Mouse (Mus musculus) hindbrain, embryonic 11.5 days (tissue): ENCODE measurements around the gene Cyp4b1. TPM values are rescaled to one million over a fixed set of nuclear protein-coding genes. Genes with fewer than 3 reads are reported as not detected.
"Not testable (repeated sequence)": the region's sequence is repeated elsewhere in the genome, so short reads cannot be mapped to it uniquely, and the experiment has no call there.

ENCODE experiments used
- ATAC-seq: fragments of 200-750 bp; cut with Nextera tagmentation; 2 replicates; pipeline ENCODE4 v1.8.0; 2017; ENCODE audit warnings: mild to moderate bottlenecking, moderate TSS enrichment, moderate library complexity; ENCODE audit not compliant: low FRiP score
- DNase-seq: peaks from one replicate; pipeline ENCODE4 v3.0.0-alpha.2; 2015; ENCODE audit warnings: low spot score
- H3K27ac ChIP-seq: fragments of 300-500 bp; sonication (generic); 2 replicates; pipeline ENCODE4 v1.5.1; 2014; ENCODE audit warnings: mild to moderate bottlenecking, low read depth, low read length
- H3K27me3 ChIP-seq: fragments of 300-500 bp; sonication (generic); 2 replicates; pipeline ENCODE4 v1.6.1; 2014; ENCODE audit warnings: mild to moderate bottlenecking, low read length, moderate library complexity, mixed read lengths; ENCODE audit not compliant: control insufficient read depth, insufficient read depth
- H3K36me3 ChIP-seq: fragments of 300-500 bp; sonication (generic); 2 replicates; pipeline ENCODE4 v1.6.1; 2014; ENCODE audit warnings: mild to moderate bottlenecking, low read length, moderate library complexity, mixed read lengths; ENCODE audit not compliant: control insufficient read depth, insufficient read depth
- H3K4me1 ChIP-seq: fragments of 300-500 bp; sonication (generic); replicated peaks from 2 replicates; pipeline ENCODE4 v1.6.1; 2014; ENCODE audit warnings: low read length, mixed read lengths; ENCODE audit not compliant: control insufficient read depth, insufficient read depth
- H3K4me2 ChIP-seq: fragments of 300-500 bp; sonication (generic); replicated peaks from 2 replicates; pipeline ENCODE4 v1.6.1; 2014; ENCODE audit warnings: mild to moderate bottlenecking, low read depth, low read length
- H3K4me3 ChIP-seq: fragments of 300-500 bp; sonication (generic); 2 replicates; pipeline ENCODE4 v1.5.1; 2014; ENCODE audit warnings: low read depth, low read length
- H3K9ac ChIP-seq: fragments of 300-500 bp; sonication (generic); 2 replicates; pipeline ENCODE4 v1.6.1; 2014; ENCODE audit warnings: low read depth, low read length
- H3K9me3 ChIP-seq: fragments of 300-500 bp; sonication (generic); 2 replicates; pipeline ENCODE4 v1.6.1; 2016; ENCODE audit warnings: low read length; ENCODE audit not compliant: control insufficient read depth
- WGBS: fragments of 180-500 bp; shearing (Covaris S2); extraction: QIAGEN DNeasy Blood & Tissue Kit; methylation state at CpG from one replicate; pipeline ENCODE4 v1.1.7; 2014; 5-methylcytosine and 5-hydroxymethylcytosine counted together
- polyA plus RNA-seq: library from polyadenylated mRNA; unstranded; fragments of >200 nt; fragmentation: Nextera tagmentation; extraction: Ambion mirVana; gene quantifications from 2 replicates; pipeline ENCODE4 v1.2.1, GENCODE M21; 2014

Cyp4b1 gene
- polyA plus RNA-seq, 1 experiment from 2014 or later = not detected

- H3K9ac ChIP-seq = no peak overlapping the region
- H3K9me3 ChIP-seq = no peaks in the 10 kb centered on the region
- no peak for DNase-seq
- no peaks in the 10 kb centered on the region for H3K27me3 ChIP-seq
- no peaks in the 10 kb centered on the region for H3K4me1 ChIP-seq
- H3K27ac ChIP-seq = no peak overlapping the region
- no peaks in the 10 kb centered on the region for H3K36me3 ChIP-seq
- no peak overlapping the region for H3K4me2 ChIP-seq
- no peak for ATAC-seq
- WGBS = 64% methylated on average over 2 of the region's 2 CpGs
- no peak overlapping the region for H3K4me3 ChIP-seq
Measured at GRCm38 (mm10) chr4:115648752-115649151, 1.2 kb upstream of the Cyp4b1 start.

- Histone ChIP-seq H3K27ac (no peak overlapping the region), H3K9ac (no peak overlapping the region), H3K36me3 (no peaks in the 10 kb centered on the region), H3K4me3 (no peak overlapping the region), H3K4me2 (no peak overlapping the region), H3K9me3 (no peaks in the 10 kb centered on the region), H3K27me3 (no peaks in the 10 kb centered on the region), H3K4me1 (no peaks in the 10 kb centered on the region)
- no peak for DNase-seq
- ATAC-seq = no peak
Measured at GRCm38 (mm10) chr4:115645371-115645770, 2.2 kb downstream of the Cyp4b1 start.

GRCm38 (mm10) chr4:115642967-115643754, 4.4 kb downstream of the Cyp4b1 start:
- H3K27ac ChIP-seq = no peak overlapping the region
- ATAC-seq (no peak), DNase-seq (no peak)
- H3K36me3 ChIP-seq = no peaks in the 10 kb centered on the region
- no peaks in the 10 kb centered on the region for H3K9me3 ChIP-seq
- no peak overlapping the region for H3K4me2 ChIP-seq
- WGBS = 74% methylated on average over 5 of the region's 5 CpGs
- no peaks in the 10 kb centered on the region for H3K4me1 ChIP-seq
- H3K9ac ChIP-seq = no peak overlapping the region
- H3K4me3 ChIP-seq = no peak overlapping the region
- no peaks in the 10 kb centered on the region for H3K27me3 ChIP-seq

GRCm38 (mm10) chr4:115625560-115625959, 22.0 kb downstream of the Cyp4b1 start:
- H3K36me3 ChIP-seq, H3K4me1 ChIP-seq, H3K27me3 ChIP-seq, DNase-seq, H3K4me2 ChIP-seq, H3K9ac ChIP-seq, H3K9me3 ChIP-seq, ATAC-seq, H3K27ac ChIP-seq, H3K4me3 ChIP-seq: not testable (repeated sequence)
- WGBS = 100% methylated on average over 2 of the region's 3 CpGs

GRCm38 (mm10) chr4:115614005-115614404, 33.5 kb downstream of the Cyp4b1 start:
- Histone ChIP-seq H3K4me3 (no peak overlapping the region), H3K9ac (no peak overlapping the region), H3K27me3 (no peaks in the 10 kb centered on the region), H3K4me1 (no peaks in the 10 kb centered on the region), H3K27ac (no peak overlapping the region), H3K4me2 (no peak overlapping the region), H3K9me3 (no peaks in the 10 kb centered on the region), H3K36me3 (no peaks in the 10 kb centered on the region)
- ATAC-seq (no peak), DNase-seq (no peak)

GRCm38 (mm10) chr4:115600611-115601010, 46.9 kb downstream of the Cyp4b1 start, which contains the start of gene Cyp4a32:
Gene Cyp4a32, plus strand, starts transcription at chr4:115600969.
- H3K9ac ChIP-seq, H3K27me3 ChIP-seq, H3K4me2 ChIP-seq, ATAC-seq, H3K9me3 ChIP-seq, DNase-seq, H3K27ac ChIP-seq, H3K36me3 ChIP-seq, H3K4me1 ChIP-seq, H3K4me3 ChIP-seq: not testable (repeated sequence)
- WGBS = 91% methylated on average over 8 of the region's 8 CpGs

- H3K4me2 ChIP-seq = no peak overlapping the region
- H3K9ac ChIP-seq = no peak overlapping the region
- H3K9me3 ChIP-seq = no peaks in the 10 kb centered on the region
- H3K4me3 ChIP-seq = no peak overlapping the region
- 89% methylated on average over 2 of the region's 2 CpGs for WGBS
- H3K27me3 ChIP-seq = no peaks in the 10 kb centered on the region
- ATAC-seq (no peak), DNase-seq (no peak)
- H3K36me3 ChIP-seq = no peaks in the 10 kb centered on the region
- H3K27ac ChIP-seq = no peak overlapping the region
- no peaks in the 10 kb centered on the region for H3K4me1 ChIP-seq
Measured at GRCm38 (mm10) chr4:115596824-115597336, 50.6 kb downstream of the Cyp4b1 start.

- 87% methylated on average over 1 of the region's 1 CpGs for WGBS
- Histone ChIP-seq H3K36me3 (no peaks in the 10 kb centered on the region), H3K27me3 (no peaks in the 10 kb centered on the region), H3K4me3 (no peak overlapping the region), H3K4me1 (no peaks in the 10 kb centered on the region), H3K4me2 (no peak overlapping the region), H3K9ac (no peak overlapping the region), H3K27ac (no peak overlapping the region), H3K9me3 (no peaks in the 10 kb centered on the region)
- DNase-seq (no peak), ATAC-seq (no peak)
Measured at GRCm38 (mm10) chr4:115596357-115596756, 51.2 kb downstream of the Cyp4b1 start.

GRCm38 (mm10) chr4:115583036-115583435, 64.5 kb downstream of the Cyp4b1 start:
- no peak for DNase-seq
- no peaks in the 10 kb centered on the region for H3K4me1 ChIP-seq
- no peak overlapping the region for H3K4me2 ChIP-seq
- no peak for ATAC-seq
- H3K27ac ChIP-seq = no peak overlapping the region
- no peak overlapping the region for H3K4me3 ChIP-seq
- no peaks in the 10 kb centered on the region for H3K36me3 ChIP-seq
- no peak overlapping the region for H3K9ac ChIP-seq
- H3K9me3 ChIP-seq = no peaks in the 10 kb centered on the region
- H3K27me3 ChIP-seq = no peaks in the 10 kb centered on the region
